Mouse (Mus musculus): Measurements from ENCODE around the gene Cfap58.
A peak's percentile ranks its signal among the peaks of the same experiment; 100 is the strongest.

DNA sequence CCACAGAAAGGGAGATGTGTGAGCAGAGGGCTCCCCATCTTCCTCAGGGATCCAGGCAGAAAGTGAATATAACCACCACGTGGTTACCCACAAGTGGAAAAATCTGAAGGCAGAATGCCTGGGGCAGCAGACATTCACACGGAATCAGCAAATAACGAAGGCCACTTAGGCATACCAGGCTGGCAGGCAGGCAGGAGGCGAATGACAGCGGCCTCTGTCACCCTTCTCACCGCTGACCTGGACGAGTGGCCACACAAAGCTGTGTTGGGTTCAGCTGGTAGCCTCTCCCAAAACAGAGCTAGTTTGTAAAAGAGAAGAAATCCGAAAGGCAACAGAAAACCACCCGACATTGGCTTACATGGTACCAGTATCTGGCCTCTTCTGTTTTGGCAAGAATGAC, 19.5 kb upstream of the Cfap58 start:
- TF ChIP-seq TCF3 (IDR thresholded peaks at IDR 0.05; ENCODE audit: insufficient read length, low read depth) = no peak
- peak; percentile 44 for TF ChIP-seq POLR2A (IDR thresholded peaks at IDR 0.05; ENCODE audit: insufficient read length, low read depth)
- TF ChIP-seq E2F4 (IDR thresholded peaks at IDR 0.05; ENCODE audit: insufficient read depth) = no peak
- TF ChIP-seq TCF12 (IDR thresholded peaks at IDR 0.05; ENCODE audit: insufficient read depth, poor library complexity, severe bottlenecking) = no peak
- no peak for TF ChIP-seq MAX (IDR thresholded peaks at IDR 0.05; ENCODE audit: low read depth)
- no peak for TF ChIP-seq SRF (IDR thresholded peaks at IDR 0.05; ENCODE audit: control insufficient read depth, insufficient read length, low read depth)
- no peak for TF ChIP-seq MYOD1 (IDR thresholded peaks at IDR 0.05; ENCODE audit: control insufficient read depth in 1 of 3, insufficient read length in 2 of 3, low read depth in 2 of 3)
- TF ChIP-seq USF1 (IDR thresholded peaks at IDR 0.05; ENCODE audit: low read depth) = no peak
- TF ChIP-seq CEBPB (IDR thresholded peaks at IDR 0.05; ENCODE audit: insufficient read depth, poor library complexity, severe bottlenecking) = no peak

Data from myocyte (in vitro differentiated cells).